Mouse (Mus musculus): ENCODE measurements around the gene Bcor.

Gene Bcor

DNA sequence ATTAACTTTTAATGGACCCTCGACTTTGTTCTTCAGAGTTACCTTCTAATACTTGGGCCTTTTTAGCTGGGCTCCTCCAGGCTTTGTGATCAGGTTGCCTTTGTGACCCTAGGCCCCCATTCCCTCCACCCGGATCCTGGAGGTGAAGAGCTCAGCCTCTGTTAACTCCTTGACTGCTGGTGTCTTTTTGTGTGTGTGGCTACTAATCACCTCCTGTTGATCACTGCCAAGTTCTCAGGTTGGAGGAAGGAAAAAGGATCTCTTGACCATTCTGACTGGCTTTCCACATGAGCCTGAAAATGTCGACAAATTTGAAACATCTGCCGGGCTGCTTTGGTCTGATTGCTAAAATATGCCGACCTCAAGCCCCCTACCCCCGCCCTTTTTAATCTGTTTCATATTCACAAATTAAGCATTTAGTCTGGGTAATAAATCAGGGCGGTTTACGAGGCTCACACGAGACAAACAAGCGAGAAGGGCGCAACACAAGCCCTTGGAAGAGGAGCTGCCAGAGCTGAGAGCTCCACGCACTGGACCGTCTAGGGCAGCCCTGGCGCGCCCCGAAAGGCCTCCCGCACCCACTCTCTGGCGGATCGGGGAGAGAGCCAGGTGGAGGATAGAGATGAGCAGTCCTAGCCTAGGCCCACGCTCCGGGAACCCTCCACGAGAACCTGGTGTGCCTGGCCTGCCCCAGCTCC lies 33.6 kb downstream of the Bcor start:
- no peak for DNase-seq (ENCODE audit: low spot score in 2 of 2)

DNA sequence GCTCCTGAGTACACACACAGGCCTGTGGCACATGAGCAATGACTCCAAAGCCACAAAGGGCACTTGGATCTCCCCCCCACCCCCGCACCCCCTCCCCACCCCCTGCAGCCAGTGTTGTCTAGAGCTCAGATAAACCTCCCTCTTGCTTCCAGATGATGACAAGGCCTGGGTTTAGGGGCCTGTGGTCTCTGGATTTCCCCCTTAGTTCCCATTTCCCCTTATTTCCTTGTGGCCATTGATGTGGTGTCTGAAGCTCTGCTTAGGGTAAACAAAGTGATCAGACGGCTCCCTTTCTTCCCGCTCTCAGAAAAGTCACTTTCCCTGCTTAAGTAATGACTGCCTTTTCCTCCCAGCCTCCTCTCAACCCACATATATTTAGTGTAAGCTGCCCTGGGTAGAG lies 35.6 kb downstream of the Bcor start:
- DNase-seq (ENCODE audit: low spot score in 2 of 2): no peak

GRCm38 (mm10) chrX:12123687-12124087 lies 36.5 kb downstream of the Bcor start:
- DNase-seq (ENCODE audit: low spot score in 2 of 2): no peak

- no peak for DNase-seq (ENCODE audit: low spot score in 2 of 2)
Measured at GRCm38 (mm10) chrX:12122594-12123331, 37.4 kb downstream of the Bcor start.

DNA sequence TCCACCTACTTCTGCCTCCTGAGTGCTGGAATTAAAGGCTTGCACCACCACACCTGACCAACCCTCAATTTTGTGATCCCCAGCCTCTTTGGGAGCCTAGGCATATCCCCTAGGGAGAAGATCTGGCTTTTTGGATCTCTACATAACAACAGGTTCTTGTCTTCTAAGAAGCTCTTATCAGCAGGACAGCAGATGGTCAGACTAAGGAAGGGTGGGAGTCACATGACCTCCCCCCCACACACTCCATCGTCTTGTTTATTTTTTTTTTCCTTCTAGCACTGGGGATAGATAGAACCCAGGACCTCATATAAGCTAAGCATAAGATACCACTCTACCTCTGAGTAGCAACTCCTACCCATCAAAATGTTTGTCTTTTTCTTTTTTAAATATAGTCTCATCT lies 40.7 kb downstream of the Bcor start:
- DNase-seq (ENCODE audit: low spot score in 2 of 2): no peak

DNA sequence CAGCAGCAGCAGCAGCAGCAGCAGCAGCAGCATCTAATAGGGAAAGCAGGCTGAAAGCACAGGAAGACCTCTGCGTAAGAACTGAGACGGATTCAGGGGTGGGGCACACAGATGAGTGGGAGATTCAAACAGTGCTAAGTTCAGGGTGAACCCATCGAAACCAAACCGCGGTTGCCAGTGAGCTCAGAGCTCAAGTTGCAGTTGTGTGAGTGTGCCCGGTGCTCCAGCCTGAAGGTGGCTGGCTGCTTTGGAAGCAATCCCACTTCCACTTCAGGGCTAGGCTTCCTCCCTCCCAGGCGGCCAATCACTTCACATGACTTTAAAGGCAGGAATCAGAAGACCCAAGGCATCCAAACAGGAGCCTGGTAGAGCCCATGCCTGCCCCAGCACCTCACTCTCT lies 44.0 kb downstream of the Bcor start:
- no peak for DNase-seq (ENCODE audit: low spot score in 2 of 2)

DNA sequence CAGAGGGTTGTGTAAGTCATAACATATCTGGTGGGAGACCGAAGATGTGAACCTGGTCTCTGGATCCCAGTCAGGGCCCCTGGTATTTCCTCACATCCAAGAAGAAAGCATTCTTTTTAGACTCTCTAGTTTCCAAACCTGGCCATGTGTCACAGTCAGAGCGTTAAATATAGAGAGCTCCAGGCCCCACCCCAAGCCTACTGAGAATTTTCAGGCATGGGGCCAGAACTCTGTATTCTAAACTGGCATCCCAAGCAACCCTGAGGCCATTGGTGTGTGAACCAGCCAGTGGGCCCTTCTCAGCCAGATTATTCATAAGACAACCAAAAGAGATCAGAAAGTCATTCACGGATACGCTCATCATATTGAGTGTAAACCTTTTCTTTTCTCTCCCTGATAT lies 48.0 kb downstream of the Bcor start:
- no peak for DNase-seq (ENCODE audit: low spot score in 2 of 2)

GRCm38 (mm10) chrX:12110518-12110917 lies 49.6 kb downstream of the Bcor start:
- no peak for DNase-seq (ENCODE audit: low spot score in 2 of 2)

- no peak for DNase-seq (ENCODE audit: low spot score in 2 of 2)
Measured at GRCm38 (mm10) chrX:12105358-12105757, 54.8 kb downstream of the Bcor start.

DNA sequence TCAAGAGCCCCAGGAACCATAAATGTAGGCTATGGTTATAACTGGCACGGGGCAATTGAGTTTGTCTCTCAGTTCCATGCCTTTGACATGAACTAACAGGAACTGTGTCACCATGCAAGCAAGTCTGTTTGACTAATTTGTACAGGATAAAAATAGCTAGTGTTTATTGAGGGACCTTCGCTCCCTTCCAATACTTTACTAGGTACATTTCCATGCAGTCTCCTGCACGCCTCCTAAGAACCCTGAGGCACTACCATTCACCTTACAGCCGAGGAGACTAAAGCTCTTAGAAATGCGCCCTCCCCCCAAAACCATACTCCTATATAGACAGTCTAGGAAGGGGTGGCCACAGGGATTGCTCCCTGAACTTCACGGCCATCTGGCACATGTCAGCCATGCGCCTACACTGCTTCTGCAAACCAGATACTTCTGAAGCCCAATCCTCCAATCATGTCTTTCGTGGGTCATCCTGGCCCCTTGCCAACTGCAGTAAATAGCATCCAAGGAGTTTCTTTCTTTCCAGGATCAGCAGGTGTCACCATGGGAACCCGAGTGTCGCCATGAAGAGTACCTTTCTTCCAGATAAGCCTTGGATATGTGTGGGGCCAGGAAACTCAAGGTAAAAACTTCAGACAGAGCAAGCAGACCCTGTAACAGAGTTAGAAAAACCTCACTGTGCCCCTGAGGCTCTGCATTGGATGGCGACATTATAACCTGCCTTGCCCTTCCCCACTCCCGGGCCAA lies 63.2 kb downstream of the Bcor start:
- no peak for DNase-seq (ENCODE audit: low spot score in 2 of 2)

- DNase-seq (ENCODE audit: low spot score in 2 of 2): no peak
Measured at GRCm38 (mm10) chrX:12093371-12093770, 66.8 kb downstream of the Bcor start.

DNA sequence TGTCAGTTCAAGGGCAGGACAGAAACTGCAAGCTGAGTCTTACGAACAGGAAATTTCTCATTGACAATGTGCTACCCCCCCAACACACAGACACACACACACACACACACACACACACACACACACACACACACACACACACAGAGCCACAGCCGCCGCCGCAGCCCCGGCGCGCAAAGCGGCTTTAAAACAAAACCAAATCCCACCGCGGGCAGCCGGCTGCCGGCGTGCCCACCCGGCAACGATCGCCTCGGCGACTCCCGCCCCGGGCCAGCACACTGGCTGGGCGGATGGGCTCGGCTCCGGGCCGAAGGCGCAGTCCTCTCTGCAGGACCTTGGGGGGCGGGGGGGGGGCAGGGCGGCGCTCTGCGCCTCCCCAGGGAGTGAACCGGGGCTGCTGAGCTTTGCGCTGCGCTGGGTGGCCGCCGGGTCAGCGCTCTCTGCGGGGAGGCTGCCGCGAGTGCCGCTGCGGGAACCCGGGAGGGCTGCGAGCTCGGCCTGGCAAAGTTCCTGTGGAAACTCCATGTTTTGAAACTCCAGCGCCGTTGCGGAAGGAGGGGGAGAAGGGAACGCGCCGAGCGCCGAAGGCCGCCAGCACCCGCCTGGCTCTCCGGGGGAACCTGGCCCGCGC lies 68.6 kb downstream of the Bcor start:
- peak; percentile 37 to 42 for DNase-seq (ENCODE audit: low spot score in 2 of 2)

GRCm38 (mm10) chrX:12090871-12091404 lies 69.2 kb downstream of the Bcor start:
- peak in 1 of 2 experiments; percentile 82 for DNase-seq (ENCODE audit: low spot score in 2 of 2)

- DNase-seq (ENCODE audit: low spot score in 2 of 2): peak in 1 of 2 experiments; percentile 45
Measured at GRCm38 (mm10) chrX:12090151-12090870, 69.8 kb downstream of the Bcor start.

DNA sequence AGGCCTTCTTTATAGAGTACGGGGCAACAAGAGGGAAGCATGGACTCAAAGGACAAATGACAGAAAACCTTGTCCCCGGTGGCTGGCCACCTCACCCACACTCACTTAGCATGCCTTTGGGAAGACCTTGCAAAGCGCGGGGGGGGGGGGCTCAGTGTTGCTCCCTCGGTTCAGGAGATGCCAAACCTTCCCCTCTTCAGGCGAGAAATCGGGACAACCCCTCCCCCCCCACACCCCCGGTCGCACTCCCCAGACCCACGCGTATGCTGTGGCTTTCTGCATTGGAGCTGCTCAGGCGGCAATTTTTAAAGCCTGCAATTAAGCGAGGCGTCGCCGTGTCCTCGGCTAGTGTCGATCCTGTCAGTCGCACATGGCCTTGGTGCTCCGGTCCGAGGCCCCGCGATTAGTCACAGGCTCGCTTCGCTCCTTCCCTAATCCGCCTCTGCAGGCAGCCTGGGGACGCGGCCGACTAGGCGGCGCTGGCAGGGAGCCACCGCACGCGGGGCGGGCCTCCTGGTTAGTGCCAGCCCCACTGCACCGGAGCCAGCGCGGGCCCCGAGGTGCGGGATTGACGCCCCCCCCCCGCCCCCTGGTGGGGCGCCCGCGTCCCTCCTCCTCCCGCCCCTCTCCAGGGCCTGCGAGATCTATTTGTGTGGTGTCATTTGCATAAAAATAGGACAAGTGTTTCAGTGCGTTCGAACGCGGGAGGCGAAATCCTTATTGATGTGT lies 70.6 kb downstream of the Bcor start:
- peak in 1 of 2 experiments; percentile 55 for DNase-seq (ENCODE audit: low spot score in 2 of 2)

GRCm38 (mm10) chrX:12089027-12089340 lies 71.2 kb downstream of the Bcor start:
- DNase-seq (ENCODE audit: low spot score in 2 of 2): no peak

DNA sequence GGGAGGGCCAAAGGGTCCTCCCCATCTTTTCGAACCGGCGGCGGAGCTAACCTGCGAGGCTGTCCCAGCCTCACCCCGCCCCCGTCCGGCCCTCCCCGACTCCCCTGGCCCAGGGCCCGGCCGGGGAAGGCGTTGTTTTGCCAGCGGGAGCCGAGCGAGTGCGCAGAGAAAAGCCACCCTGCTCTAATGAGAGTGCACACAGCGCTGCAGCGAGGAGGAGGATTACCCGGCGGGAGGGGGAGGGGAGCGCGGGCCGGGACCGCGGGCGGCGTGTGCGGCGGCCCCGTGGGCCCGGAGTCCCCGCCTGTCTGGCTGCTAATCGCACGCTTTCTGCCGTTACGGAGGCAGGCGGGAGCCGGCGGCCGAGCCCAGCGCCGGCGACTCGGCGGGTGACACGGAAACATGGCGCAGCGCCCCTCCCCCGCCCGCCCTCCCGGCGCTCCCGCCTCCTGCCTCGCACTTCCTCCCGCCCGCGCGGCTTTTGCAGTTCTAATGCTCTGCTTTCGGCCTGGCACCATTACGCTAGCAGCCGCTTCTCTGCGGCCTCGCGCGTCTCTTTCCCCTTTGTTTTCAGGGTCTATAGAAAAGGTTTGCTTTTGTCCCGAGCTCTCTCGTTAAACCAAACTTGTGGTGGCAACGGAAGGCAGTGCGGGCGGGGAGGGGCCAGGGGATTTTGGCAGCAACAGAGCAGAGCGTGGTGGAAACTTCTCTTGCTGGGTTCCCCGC lies 71.7 kb downstream of the Bcor start:
- peak; percentile 48 to 54 for DNase-seq (ENCODE audit: low spot score in 2 of 2)

GRCm38 (mm10) chrX:12087511-12088300 lies 72.4 kb downstream of the Bcor start:
- peak; percentile 45 to 46 for DNase-seq (ENCODE audit: low spot score in 2 of 2)
